Mouse (Mus musculus) C2C12 (cell line): ENCODE results near the gene Wasf2. TPM values are rescaled to one million over a fixed set of nuclear protein-coding genes. Genes with fewer than 3 reads are reported as not detected.

Source experiments
- H3K27me3 ChIP-seq: one replicate; pipeline ENCODE4 v1.6.1; 2011; ENCODE audit not compliant: control insufficient read depth, insufficient read depth, insufficient read length
- H3K36me3 ChIP-seq: one replicate; pipeline ENCODE4 v1.6.1; 2011; ENCODE audit not compliant: control insufficient read depth, insufficient read depth
- H3K4me3 ChIP-seq: one replicate; pipeline ENCODE4 v1.5.1; 2011; ENCODE audit warnings: mild to moderate bottlenecking, control low read depth; ENCODE audit not compliant: poor library complexity, insufficient read depth, severe bottlenecking
- H3K79me2 ChIP-seq: one replicate; pipeline ENCODE4 v1.6.1; 2011; ENCODE audit not compliant: control insufficient read depth, insufficient read depth
- H3K79me3 ChIP-seq: one replicate; pipeline ENCODE4 v1.6.1; 2011; ENCODE audit warnings: low read depth, control low read depth
- H3ac ChIP-seq: one replicate; pipeline ENCODE3; 2011; ENCODE audit warnings: low read depth; ENCODE audit not compliant: control insufficient read depth, insufficient read length
- CEBPB ChIP-seq: IDR thresholded peaks from one replicate; pipeline ENCODE4 v1.6.1; 2011; ENCODE audit warnings: low read depth, mild to moderate bottlenecking, control low read depth, moderate library complexity
- CTCF ChIP-seq: IDR thresholded peaks from one replicate; pipeline ENCODE4 v1.5.1; 2011; ENCODE audit not compliant: control insufficient read depth, insufficient read depth, insufficient read length
- FOSL1 ChIP-seq: IDR thresholded peaks from one replicate; pipeline ENCODE4 v1.8.0; 2011; ENCODE audit warnings: mild to moderate bottlenecking, low read length; ENCODE audit not compliant: poor library complexity, insufficient read depth, severe bottlenecking
- MAX ChIP-seq: IDR thresholded peaks from one replicate; pipeline ENCODE4 v1.6.1; 2011; ENCODE audit warnings: mild to moderate bottlenecking, control low read depth
- MYOD1 ChIP-seq: IDR thresholded peaks from one replicate; pipeline ENCODE4 v1.6.1; 2011; ENCODE audit warnings: low read depth; ENCODE audit not compliant: control insufficient read depth, insufficient read length
- MYOG ChIP-seq: IDR thresholded peaks from one replicate; pipeline ENCODE4 v1.6.1; 2011; ENCODE audit not compliant: control insufficient read depth, insufficient read length; ENCODE audit errors: extremely low read depth
- USF1 ChIP-seq: IDR thresholded peaks from one replicate; pipeline ENCODE4 v1.6.1; 2011; ENCODE audit warnings: low read depth, mild to moderate bottlenecking, control low read depth, moderate library complexity
- long read RNA-seq, 2 experiments: library from polyadenylated mRNA; unstranded; transcript quantifications; one replicate each; pipeline ENCODE4 v2.0.0; 2019 to 2020
- polyA plus RNA-seq: library from polyadenylated mRNA; unstranded; fragments of >200 nt; fragmentation: generic; extraction: Trizol; gene quantifications from one replicate; pipeline ENCODE4 v1.2.1, GENCODE M21; 2012; ENCODE audit warnings: missing spikeins

Wasf2 gene
- polyA plus RNA-seq: 52.1 TPM
- long read RNA-seq, experiment 1, partial matches to known transcripts: 33 of 58 reads
- long read RNA-seq, experiment 1, other reads (novel, unspliced or antisense): 25 of 58 reads
- long read RNA-seq, experiment 2, full-length matches to known transcripts: 5 of 70 reads
- long read RNA-seq, experiment 2, partial matches to known transcripts: 2 of 70 reads
- long read RNA-seq, experiment 2, other reads (novel, unspliced or antisense): 63 of 70 reads

GRCm38 (mm10) chr4:133129931-133130889 is at the start of gene Wasf2:
Gene Wasf2 (plus strand): TSS chr4:133130505.
- peak within 1 kb of the TSS; percentile 85 for H3ac ChIP-seq
- TF ChIP-seq FOSL1 (peak; percentile 8), USF1 (no peak)

GRCm38 (mm10) chr4:133080862-133081261 is 49.4 kb upstream of the Wasf2 start:
- no peaks in the 10 kb centered on the region for H3K79me3 ChIP-seq
- H3K36me3 ChIP-seq: peaks cover 16% of the 10 kb centered on the region
- no peaks in the 10 kb centered on the region for H3K79me2 ChIP-seq
- TF ChIP-seq MAX (no peak), CEBPB (no peak), MYOG (no peak), FOSL1 (no peak), CTCF (no peak), USF1 (no peak), MYOD1 (no peak)
- no peaks in the 10 kb centered on the region for H3K27me3 ChIP-seq
- H3K4me3 ChIP-seq: no peak overlapping the region
- H3ac ChIP-seq: no peak overlapping the region

More at GRCm38 (mm10) chr4:133129931-133130889, at the start of gene Wasf2:
- no peaks in the 10 kb centered on the region for H3K27me3 ChIP-seq
- peaks cover 5% of the 10 kb centered on the region for H3K36me3 ChIP-seq
- H3K4me3 ChIP-seq: peak within 1 kb of the TSS; percentile 85
- peaks cover 42% of the 10 kb centered on the region for H3K79me3 ChIP-seq
- peaks cover 57% of the 10 kb centered on the region for H3K79me2 ChIP-seq

GRCm38 (mm10) chr4:133082216-133082773 is 48.0 kb upstream of the Wasf2 start:
- Histone ChIP-seq H3K79me3 (no peaks in the 10 kb centered on the region), H3ac (no peak overlapping the region), H3K27me3 (no peaks in the 10 kb centered on the region)

DNA sequence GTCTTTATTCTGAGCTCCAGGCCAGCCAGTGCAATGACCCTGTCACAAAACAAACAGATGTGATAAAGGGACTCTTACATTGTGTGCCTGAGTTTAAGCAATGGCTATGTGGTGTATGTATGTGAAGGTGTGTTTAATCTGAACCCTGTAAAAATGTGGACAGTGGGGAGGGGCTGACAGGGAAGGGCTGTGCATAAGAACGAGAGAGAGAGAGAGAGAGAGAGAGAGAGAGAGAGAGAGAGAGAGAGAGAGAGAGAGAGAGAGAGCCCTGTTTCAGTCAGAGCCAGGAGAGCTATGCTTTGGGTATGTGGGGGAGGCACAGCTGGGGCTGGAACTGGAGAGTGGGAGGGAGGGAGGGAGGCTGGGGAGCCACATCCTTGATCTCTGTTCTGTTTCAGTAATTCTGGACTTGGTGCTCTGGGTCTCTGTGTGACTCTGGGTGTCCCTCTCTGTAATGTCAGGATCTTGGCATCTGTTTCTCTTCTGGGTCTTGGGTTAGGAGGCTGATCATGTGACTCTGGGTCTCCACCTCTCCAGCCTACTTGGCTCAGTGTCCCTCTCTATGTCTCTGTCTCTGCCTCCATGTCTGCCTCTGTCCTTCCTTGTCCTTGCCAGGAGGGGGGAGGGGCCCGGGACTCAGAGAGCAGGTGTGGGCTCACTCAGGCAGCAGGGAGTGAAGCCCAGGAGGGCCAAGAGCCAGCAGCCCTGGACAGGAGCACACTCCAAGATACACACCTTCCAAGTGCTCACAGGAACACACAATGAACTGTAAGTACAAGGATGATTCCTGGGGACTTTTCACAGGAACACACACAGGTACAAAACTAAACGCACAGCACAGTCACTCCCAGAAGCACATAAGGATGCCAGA is 46.1 kb upstream of the Wasf2 start:
- Histone ChIP-seq H3K4me3 (no peak overlapping the region), H3K79me2 (no peaks in the 10 kb centered on the region), H3K79me3 (no peaks in the 10 kb centered on the region), H3ac (no peak overlapping the region), H3K27me3 (no peaks in the 10 kb centered on the region), H3K36me3 (no peaks in the 10 kb centered on the region)
- TF ChIP-seq MYOG: no peak
- no peak for TF ChIP-seq CTCF
- TF ChIP-seq USF1: peak; percentile 35
- TF ChIP-seq CEBPB: no peak
- no peak for TF ChIP-seq MYOD1
- TF ChIP-seq MAX: no peak
- TF ChIP-seq FOSL1: no peak

More at GRCm38 (mm10) chr4:133082216-133082773, 48.0 kb upstream of the Wasf2 start:
- Histone ChIP-seq H3K4me3 (no peak overlapping the region), H3K36me3 (peaks cover 16% of the 10 kb centered on the region), H3K79me2 (no peaks in the 10 kb centered on the region)
- TF ChIP-seq CEBPB: no peak
- no peak for TF ChIP-seq MYOG
- no peak for TF ChIP-seq MYOD1
- no peak for TF ChIP-seq USF1
- no peak for TF ChIP-seq MAX
- no peak for TF ChIP-seq CTCF
- TF ChIP-seq FOSL1: no peak

DNA sequence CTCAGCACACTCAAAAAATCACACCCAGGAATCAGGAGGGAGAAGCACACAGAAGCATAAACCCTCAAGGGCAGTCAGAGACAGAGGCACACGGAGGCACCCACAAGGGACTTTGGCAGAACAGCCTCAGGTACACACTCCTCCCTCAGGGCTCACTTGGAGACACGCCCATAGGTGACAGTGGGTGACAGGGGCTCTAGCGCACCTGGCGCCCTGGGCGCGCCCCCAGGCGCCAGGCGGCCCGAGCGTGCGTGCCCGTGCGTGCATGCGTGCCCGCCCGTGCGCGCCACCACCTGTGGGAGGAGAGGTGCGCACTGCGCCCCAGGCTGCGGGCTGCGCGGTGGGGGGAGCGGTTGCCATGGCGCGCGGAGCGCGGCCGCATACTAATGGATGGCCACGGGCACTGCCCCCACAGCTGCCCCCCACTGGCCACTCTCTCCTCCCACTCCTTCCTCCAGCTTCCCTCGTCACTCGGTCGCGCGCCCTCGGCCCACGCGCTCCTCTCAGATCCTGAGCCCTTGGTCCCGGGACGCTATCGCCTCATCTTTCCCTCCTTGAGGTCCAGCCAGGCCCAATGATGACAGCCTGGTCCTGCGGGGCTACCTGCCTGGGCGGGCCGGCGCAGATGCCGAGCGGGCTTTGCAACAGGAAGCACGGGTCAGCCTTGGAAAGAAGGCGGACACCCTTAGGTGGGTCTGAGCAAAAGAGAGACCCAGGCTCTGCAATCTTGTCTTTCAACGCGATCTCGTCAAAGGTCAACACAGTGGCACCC is 45.1 kb upstream of the Wasf2 start:
- no peak for TF ChIP-seq MYOG
- no peak for TF ChIP-seq MAX
- TF ChIP-seq CTCF: no peak
- TF ChIP-seq MYOD1: no peak
- TF ChIP-seq FOSL1: no peak
- no peak for TF ChIP-seq CEBPB
- no peak for TF ChIP-seq USF1
- Histone ChIP-seq H3K36me3 (no peaks in the 10 kb centered on the region), H3K27me3 (no peaks in the 10 kb centered on the region), H3K79me3 (no peaks in the 10 kb centered on the region), H3ac (no peak overlapping the region), H3K4me3 (no peak overlapping the region), H3K79me2 (no peaks in the 10 kb centered on the region)
